Mouse (Mus musculus): ENCODE results near the gene 1600014C10Rik.
A peak's percentile ranks its signal among the peaks of the same experiment; 100 is the strongest.

The 1600014C10Rik gene

GRCm38 (mm10) chr7:38214473-38215214 is 31.6 kb downstream of the 1600014C10Rik start:
- no peak for DNase-seq (ENCODE audit: low read depth, low spot score)

GRCm38 (mm10) chr7:38215281-38215680 is 32.3 kb downstream of the 1600014C10Rik start:
- DNase-seq (ENCODE audit: low read depth, low spot score): no peak

DNA sequence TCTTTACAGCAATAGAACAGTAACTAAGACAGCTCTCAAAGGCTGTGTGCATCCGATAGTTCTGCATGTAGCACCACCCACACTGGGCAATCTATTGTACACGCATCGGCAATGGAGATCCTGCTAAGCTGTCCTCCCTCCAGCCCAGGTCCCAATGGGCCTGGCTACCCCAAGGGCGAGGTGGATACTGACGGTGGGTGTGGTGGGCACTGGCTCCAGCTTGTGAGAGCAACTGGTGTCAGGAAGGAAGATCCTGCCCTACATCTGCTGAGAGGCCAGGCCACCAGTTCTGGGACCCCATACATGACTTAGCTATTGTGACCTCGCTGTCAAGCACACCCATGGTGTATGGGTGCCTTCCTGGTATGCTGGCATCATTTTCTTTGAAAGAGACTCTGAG is 32.7 kb downstream of the 1600014C10Rik start:
- DNase-seq (ENCODE audit: low read depth, low spot score): no peak

DNA sequence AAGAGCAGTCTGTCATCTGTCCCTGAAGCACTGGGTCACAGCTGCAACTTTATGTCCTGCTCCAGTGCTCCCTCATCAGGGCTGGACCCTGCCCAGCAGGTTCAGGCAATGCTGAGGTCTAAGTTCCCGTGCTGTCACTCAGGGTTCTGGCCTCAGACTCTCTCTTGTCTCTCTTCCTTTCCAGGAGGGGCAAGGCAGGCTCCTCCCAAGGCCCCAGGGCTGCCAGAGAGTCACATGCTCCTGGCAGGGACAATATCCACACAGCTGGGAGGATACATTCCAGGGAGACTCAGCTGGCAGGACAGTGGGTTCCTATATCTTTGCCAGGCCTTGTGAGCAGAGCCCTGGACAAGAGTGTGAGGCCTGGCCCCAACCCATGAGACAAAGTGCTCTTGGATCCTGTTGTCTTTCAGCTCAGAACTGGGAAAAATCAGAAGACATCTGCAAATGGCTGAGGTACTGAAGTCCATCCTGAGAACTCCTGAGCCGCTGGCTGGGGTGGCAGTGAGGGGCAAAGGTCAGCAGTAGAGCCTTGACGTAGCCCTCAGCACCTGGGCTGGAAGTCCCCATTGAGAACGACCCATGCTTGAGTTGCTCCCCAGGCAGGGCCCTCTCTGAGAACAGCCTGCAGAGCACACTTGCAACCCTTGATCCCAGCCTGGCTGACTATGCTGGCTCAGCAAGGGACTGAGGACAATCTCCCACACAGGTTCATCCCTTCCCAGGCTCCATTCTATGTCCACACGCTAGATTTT is 34.6 kb downstream of the 1600014C10Rik start:
- DNase-seq (ENCODE audit: low read depth, low spot score): no peak

DNA sequence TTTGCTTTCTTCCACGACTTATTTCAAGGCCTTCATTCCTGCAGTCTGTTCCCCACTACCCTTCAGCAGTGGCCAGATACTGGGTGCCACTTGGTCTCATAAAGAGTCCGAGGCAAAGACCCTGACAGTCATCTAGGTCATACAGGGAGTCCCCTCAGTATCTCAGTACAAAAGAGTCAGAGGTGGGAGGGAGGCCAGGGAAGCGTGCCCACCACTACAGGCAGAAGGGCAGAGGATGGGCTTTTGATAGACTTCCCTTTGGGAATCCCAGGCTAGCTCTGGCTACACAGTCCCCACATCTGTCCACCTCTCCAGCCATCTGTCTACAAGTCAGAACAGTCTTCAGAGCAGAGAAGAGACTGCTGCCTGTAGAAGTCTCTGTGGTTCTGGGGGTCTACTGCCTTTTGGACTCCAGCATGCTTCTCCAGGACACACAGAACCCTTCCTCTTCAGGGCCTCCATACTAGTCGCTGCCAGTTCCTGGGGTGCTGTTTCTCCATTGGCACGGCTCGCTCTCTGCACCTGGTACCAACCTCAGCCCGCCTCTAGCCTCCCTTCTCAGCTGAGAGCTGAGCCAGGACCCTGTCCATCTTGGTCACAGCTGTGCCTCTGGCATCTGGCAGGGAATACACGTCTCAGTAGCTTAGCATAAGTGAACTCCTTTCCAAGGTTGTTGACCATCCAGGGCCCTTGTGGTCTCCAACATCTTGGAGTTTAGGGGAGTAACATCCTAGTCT is 35.8 kb downstream of the 1600014C10Rik start:
- DNase-seq (ENCODE audit: low read depth, low spot score): no peak

DNA sequence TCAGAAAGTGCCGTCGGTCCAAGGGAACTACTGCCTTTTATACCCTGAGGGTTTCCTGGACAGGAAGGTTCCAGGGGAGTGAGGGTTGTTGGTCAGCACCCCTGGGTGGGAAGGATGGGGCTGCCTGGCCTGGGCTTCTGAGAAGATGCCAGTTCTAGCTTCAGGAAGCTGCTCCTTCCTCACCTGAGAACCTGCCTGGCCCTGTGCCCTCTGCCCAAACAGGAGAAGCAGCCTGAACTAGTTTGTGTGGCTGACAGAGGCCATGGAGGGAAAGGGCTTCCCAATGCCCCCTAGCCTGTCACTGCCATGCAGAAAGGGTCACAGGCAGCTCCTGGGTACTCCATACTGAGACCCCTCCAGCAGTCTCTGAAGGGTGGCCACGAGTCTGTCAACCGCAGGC is 36.5 kb downstream of the 1600014C10Rik start:
- DNase-seq (ENCODE audit: low read depth, low spot score): no peak

DNA sequence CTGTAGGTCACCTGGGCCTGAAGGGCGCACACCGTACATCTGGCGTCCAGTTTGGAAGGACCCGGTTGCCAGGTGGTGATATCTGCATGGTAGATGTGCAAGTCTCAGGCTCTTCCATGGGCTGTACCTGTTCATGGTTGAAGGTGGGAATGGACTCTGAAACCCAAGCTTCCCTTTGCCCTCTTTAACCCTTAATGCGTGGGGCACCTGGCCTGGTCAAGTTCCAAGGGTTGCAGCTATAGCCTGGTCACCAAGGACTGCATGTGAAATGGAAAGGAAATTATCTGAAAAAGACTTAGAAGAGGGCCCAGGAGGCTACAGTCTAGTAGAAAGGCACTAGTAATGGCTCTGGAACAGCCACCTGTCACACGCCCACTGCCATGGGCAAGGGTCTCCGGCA is 37.8 kb downstream of the 1600014C10Rik start:
- no peak for DNase-seq (ENCODE audit: low read depth, low spot score)

GRCm38 (mm10) chr7:38224577-38225369 is 41.8 kb downstream of the 1600014C10Rik start:
- no peak for DNase-seq (ENCODE audit: low read depth, low spot score)

GRCm38 (mm10) chr7:38226226-38226625 is 43.2 kb downstream of the 1600014C10Rik start:
- DNase-seq (ENCODE audit: low read depth, low spot score): no peak

- DNase-seq (ENCODE audit: low read depth, low spot score): no peak
These were observed 44.3 kb downstream of the 1600014C10Rik start for GRCm38 (mm10) chr7:38227181-38227899.

DNA sequence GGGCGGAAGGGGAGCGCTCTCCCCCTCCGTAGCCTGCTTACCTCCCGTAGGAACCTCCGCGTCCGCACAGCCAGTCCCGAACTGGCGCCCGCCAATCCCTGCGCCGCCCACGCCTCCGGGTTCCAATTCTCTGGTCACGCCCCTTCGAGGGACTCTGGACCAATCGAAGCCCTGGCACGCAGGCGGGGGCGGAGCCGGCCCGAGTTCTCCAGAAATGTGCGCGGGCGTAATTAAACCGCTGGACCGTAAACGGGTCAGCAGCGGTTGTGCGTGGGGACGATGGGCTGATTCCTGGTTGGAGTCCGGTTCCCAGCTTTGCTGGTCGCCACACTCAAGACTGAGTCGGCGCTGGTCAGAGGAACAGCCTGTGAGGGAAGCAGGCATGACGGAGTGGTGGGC is 44.9 kb downstream of the 1600014C10Rik start, which contains the start of gene Plekhf1:
Gene Plekhf1, minus strand, starts transcription at position 117 of the 399 bp plus-strand sequence.
- DNase-seq (ENCODE audit: low read depth, low spot score): peak; percentile 37

DNA sequence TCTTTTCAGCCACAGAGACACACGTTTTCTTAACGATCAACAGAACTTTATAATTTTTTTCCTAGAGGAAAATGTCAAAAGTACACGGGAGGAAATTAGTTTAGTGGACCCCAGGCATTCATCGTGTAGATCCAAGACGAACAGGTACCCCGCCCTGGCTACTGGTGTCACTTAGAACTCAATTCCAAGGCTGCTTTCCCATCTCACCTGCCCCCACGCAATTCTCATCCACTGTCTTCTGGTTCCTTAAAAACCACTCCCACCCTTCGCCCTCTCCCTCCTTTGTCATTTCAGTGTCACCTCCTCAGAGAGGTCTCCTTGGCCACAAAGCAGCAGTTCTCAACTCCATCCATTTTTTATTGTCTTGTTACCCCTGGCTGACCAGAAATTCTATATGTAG is 45.3 kb downstream of the 1600014C10Rik start:
- DNase-seq (ENCODE audit: low read depth, low spot score): no peak

DNA sequence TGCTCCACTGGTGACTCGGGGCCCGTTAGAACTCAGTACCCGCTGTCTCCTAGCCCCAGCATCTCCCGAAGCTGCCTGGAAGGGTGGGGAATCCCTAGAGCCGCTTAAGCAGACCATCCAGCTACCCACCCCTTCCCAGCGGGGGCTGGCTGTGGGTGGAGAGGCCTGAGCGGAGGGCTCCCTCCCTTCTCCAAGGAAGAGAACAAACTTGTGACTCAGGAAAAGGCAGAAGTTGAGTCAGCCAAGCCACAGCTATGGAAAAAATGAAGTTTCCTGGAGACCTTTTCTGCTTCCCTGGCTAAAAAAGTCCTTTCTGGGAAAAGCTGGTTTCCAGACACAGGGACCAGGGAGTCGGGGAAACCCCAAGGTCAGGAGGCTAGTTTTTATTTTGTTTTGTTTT is 47.3 kb downstream of the 1600014C10Rik start:
- DNase-seq (ENCODE audit: low read depth, low spot score): no peak

GRCm38 (mm10) chr7:38236400-38237105 is 53.5 kb downstream of the 1600014C10Rik start:
- DNase-seq (ENCODE audit: low read depth, low spot score): no peak

- DNase-seq (ENCODE audit: low read depth, low spot score): no peak
These were observed 54.1 kb downstream of the 1600014C10Rik start for GRCm38 (mm10) chr7:38237140-38237539.

- no peak for DNase-seq (ENCODE audit: low read depth, low spot score)
These were observed 59.4 kb downstream of the 1600014C10Rik start for GRCm38 (mm10) chr7:38242417-38242816.
